Mouse (Mus musculus): ENCODE measurements around the gene Efcc1. TPM values are rescaled to one million over a fixed set of nuclear protein-coding genes. Genes with fewer than 3 reads are reported as not detected.

Gene Efcc1
- polyA plus RNA-seq, 1 experiment from 2014 or later: 6.3 TPM

- no peaks in the 10 kb centered on the region for H3K36me3 ChIP-seq (ENCODE audit: control insufficient read depth, insufficient read depth, low read length)
- H3K4me3 ChIP-seq (ENCODE audit: low read length): peak overlapping the region; percentile 75
- peaks cover 26% of the 10 kb centered on the region for H3K4me1 ChIP-seq (ENCODE audit: control insufficient read depth, insufficient read depth, low read depth, low read length)
- peak overlapping the region; percentile 86 for H3K27ac ChIP-seq (ENCODE audit: low read depth, low read length)
- WGBS: 14% methylated on average over 13 of the region's 13 CpGs
- ATAC-seq: no peak
- H3K9me3 ChIP-seq (ENCODE audit: control insufficient read depth, low read length): no peaks in the 10 kb centered on the region
- H3K27me3 ChIP-seq (replicated peaks; ENCODE audit: control insufficient read depth, insufficient read depth, low read length): peaks cover 2% of the 10 kb centered on the region; the same call in 1 of the 2 replicates
- peak overlapping the region; percentile 81 for H3K9ac ChIP-seq (ENCODE audit: low read depth, low read length)
- H3K4me2 ChIP-seq (ENCODE audit: low read length): peak overlapping the region; percentile 95
Observed at GRCm38 (mm10) chr6:87730141-87730540, 528 bp upstream of the Efcc1 start.

- Histone ChIP-seq H3K4me3 (ENCODE audit: low read length) (peak overlapping the region; percentile 75), H3K27me3 (replicated peaks; ENCODE audit: control insufficient read depth, insufficient read depth, low read length) (peaks cover 2% of the 10 kb centered on the region; the same call in 1 of the 2 replicates), H3K9ac (ENCODE audit: low read depth, low read length) (peak overlapping the region; percentile 81), H3K9me3 (ENCODE audit: control insufficient read depth, low read length) (no peaks in the 10 kb centered on the region), H3K36me3 (ENCODE audit: control insufficient read depth, insufficient read depth, low read length) (no peaks in the 10 kb centered on the region), H3K4me2 (ENCODE audit: low read length) (peak overlapping the region; percentile 95), H3K27ac (ENCODE audit: low read depth, low read length) (peak overlapping the region; percentile 86), H3K4me1 (ENCODE audit: control insufficient read depth, insufficient read depth, low read depth, low read length) (peaks cover 26% of the 10 kb centered on the region)
- 2% methylated on average over 19 of the region's 19 CpGs for WGBS
- no peak for ATAC-seq
Observed at GRCm38 (mm10) chr6:87731463-87732095, 910 bp downstream of the Efcc1 start.

GRCm38 (mm10) chr6:87732151-87733011 lies 1.7 kb downstream of the Efcc1 start:
- Histone ChIP-seq H3K9ac (ENCODE audit: low read depth, low read length) (peak overlapping the region; percentile 58), H3K27ac (ENCODE audit: low read depth, low read length) (no peak overlapping the region), H3K36me3 (ENCODE audit: control insufficient read depth, insufficient read depth, low read length) (no peaks in the 10 kb centered on the region), H3K9me3 (ENCODE audit: control insufficient read depth, low read length) (no peaks in the 10 kb centered on the region), H3K4me2 (ENCODE audit: low read length) (peak overlapping the region; percentile 95), H3K27me3 (replicated peaks; ENCODE audit: control insufficient read depth, insufficient read depth, low read length) (peaks cover 2% of the 10 kb centered on the region; the same call in 1 of the 2 replicates), H3K4me1 (ENCODE audit: control insufficient read depth, insufficient read depth, low read depth, low read length) (peaks cover 26% of the 10 kb centered on the region), H3K4me3 (ENCODE audit: low read length) (peak overlapping the region; percentile 75)
- peak; percentile 55 for ATAC-seq
- under 1% methylated on average over 51 of the region's 53 CpGs for WGBS

- ATAC-seq: no peak
- no peaks in the 10 kb centered on the region for H3K36me3 ChIP-seq (ENCODE audit: control insufficient read depth, insufficient read depth, low read length)
- H3K27ac ChIP-seq (ENCODE audit: low read depth, low read length): no peak overlapping the region
- H3K27me3 ChIP-seq (replicated peaks; ENCODE audit: control insufficient read depth, insufficient read depth, low read length): peaks cover 2% of the 10 kb centered on the region; the same call in 1 of the 2 replicates
- WGBS: 24% methylated on average over 14 of the region's 14 CpGs
- H3K4me2 ChIP-seq (ENCODE audit: low read length): peak overlapping the region; percentile 95
- H3K4me3 ChIP-seq (ENCODE audit: low read length): peak overlapping the region; percentile 75
- peak overlapping the region; percentile 58 for H3K9ac ChIP-seq (ENCODE audit: low read depth, low read length)
- H3K4me1 ChIP-seq (ENCODE audit: control insufficient read depth, insufficient read depth, low read depth, low read length): peaks cover 26% of the 10 kb centered on the region
- H3K9me3 ChIP-seq (ENCODE audit: control insufficient read depth, low read length): no peaks in the 10 kb centered on the region
Observed at GRCm38 (mm10) chr6:87733131-87733930, 2.7 kb downstream of the Efcc1 start.

- no peaks in the 10 kb centered on the region for H3K9me3 ChIP-seq (ENCODE audit: control insufficient read depth, low read length)
- no peak overlapping the region for H3K4me3 ChIP-seq (ENCODE audit: low read length)
- H3K9ac ChIP-seq (ENCODE audit: low read depth, low read length): no peak overlapping the region
- 63% methylated on average over 5 of the region's 5 CpGs for WGBS
- no peak for ATAC-seq
- no peak overlapping the region for H3K27ac ChIP-seq (ENCODE audit: low read depth, low read length)
- H3K4me1 ChIP-seq (ENCODE audit: control insufficient read depth, insufficient read depth, low read depth, low read length): peaks cover 26% of the 10 kb centered on the region
- H3K4me2 ChIP-seq (ENCODE audit: low read length): no peak overlapping the region
- no peaks in the 10 kb centered on the region for H3K36me3 ChIP-seq (ENCODE audit: control insufficient read depth, insufficient read depth, low read length)
- peaks cover 2% of the 10 kb centered on the region; the same call in 1 of the 2 replicates for H3K27me3 ChIP-seq (replicated peaks; ENCODE audit: control insufficient read depth, insufficient read depth, low read length)
Observed at GRCm38 (mm10) chr6:87734136-87734535, 3.5 kb downstream of the Efcc1 start.

GRCm38 (mm10) chr6:87736923-87737322 lies 6.3 kb downstream of the Efcc1 start:
- Histone ChIP-seq H3K27me3 (replicated peaks; ENCODE audit: control insufficient read depth, insufficient read depth, low read length) (peaks cover 2% of the 10 kb centered on the region; the same call in 1 of the 2 replicates), H3K27ac (ENCODE audit: low read depth, low read length) (no peak overlapping the region), H3K9me3 (ENCODE audit: control insufficient read depth, low read length) (no peaks in the 10 kb centered on the region), H3K4me2 (ENCODE audit: low read length) (no peak overlapping the region), H3K36me3 (ENCODE audit: control insufficient read depth, insufficient read depth, low read length) (no peaks in the 10 kb centered on the region), H3K4me1 (ENCODE audit: control insufficient read depth, insufficient read depth, low read depth, low read length) (peaks cover 19% of the 10 kb centered on the region), H3K4me3 (ENCODE audit: low read length) (no peak overlapping the region), H3K9ac (ENCODE audit: low read depth, low read length) (no peak overlapping the region)
- 81% methylated on average over 4 of the region's 4 CpGs for WGBS
- no peak for ATAC-seq

- no peak overlapping the region for H3K4me3 ChIP-seq (ENCODE audit: low read length)
- ATAC-seq: no peak
- H3K4me1 ChIP-seq (ENCODE audit: control insufficient read depth, insufficient read depth, low read depth, low read length): peaks cover 9% of the 10 kb centered on the region
- WGBS: 35% methylated on average over 4 of the region's 4 CpGs
- H3K36me3 ChIP-seq (ENCODE audit: control insufficient read depth, insufficient read depth, low read length): no peaks in the 10 kb centered on the region
- peaks cover 2% of the 10 kb centered on the region; the same call in 1 of the 2 replicates for H3K27me3 ChIP-seq (replicated peaks; ENCODE audit: control insufficient read depth, insufficient read depth, low read length)
- H3K4me2 ChIP-seq (ENCODE audit: low read length): no peak overlapping the region
- H3K9ac ChIP-seq (ENCODE audit: low read depth, low read length): no peak overlapping the region
- no peak overlapping the region for H3K27ac ChIP-seq (ENCODE audit: low read depth, low read length)
- no peaks in the 10 kb centered on the region for H3K9me3 ChIP-seq (ENCODE audit: control insufficient read depth, low read length)
Observed at GRCm38 (mm10) chr6:87737921-87738626, 7.4 kb downstream of the Efcc1 start.

GRCm38 (mm10) chr6:87739898-87740297 lies 9.2 kb downstream of the Efcc1 start:
- Histone ChIP-seq H3K27ac (ENCODE audit: low read depth, low read length) (no peak overlapping the region), H3K27me3 (replicated peaks; ENCODE audit: control insufficient read depth, insufficient read depth, low read length) (no peaks in the 10 kb centered on the region), H3K36me3 (ENCODE audit: control insufficient read depth, insufficient read depth, low read length) (no peaks in the 10 kb centered on the region), H3K9ac (ENCODE audit: low read depth, low read length) (no peak overlapping the region), H3K4me1 (ENCODE audit: control insufficient read depth, insufficient read depth, low read depth, low read length) (no peaks in the 10 kb centered on the region; the same call in 1 of the 2 replicates), H3K4me2 (ENCODE audit: low read length) (no peak overlapping the region), H3K9me3 (ENCODE audit: control insufficient read depth, low read length) (no peaks in the 10 kb centered on the region), H3K4me3 (ENCODE audit: low read length) (no peak overlapping the region)
- ATAC-seq: no peak
- WGBS: 61% methylated on average over 6 of the region's 6 CpGs
